Mouse (Mus musculus): ENCODE data around the gene Akr1cl. TPM values are rescaled to one million over a fixed set of nuclear protein-coding genes. Genes with fewer than 3 reads are reported as not detected.

The Akr1cl gene
- polyA plus RNA-seq, 1 experiment = not detected

DNA sequence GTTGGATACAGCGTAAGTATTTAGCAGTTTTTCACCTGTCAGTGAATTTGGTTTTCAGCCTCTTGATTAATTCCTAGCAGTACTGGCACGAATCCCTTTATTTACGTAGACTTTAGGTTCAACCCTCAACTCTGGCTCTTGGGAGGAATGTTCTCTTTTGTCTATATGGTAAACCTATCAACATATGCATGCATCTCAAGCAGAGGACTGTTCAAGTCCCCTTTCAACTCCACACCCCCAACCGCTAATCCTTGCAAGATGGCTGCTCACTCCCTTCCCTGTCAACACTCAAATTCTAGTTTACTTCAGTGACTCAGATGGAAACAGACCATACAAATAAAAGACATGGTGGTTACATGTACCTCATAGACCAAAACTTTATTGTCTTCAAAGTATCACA, 19.8 kb downstream of the Akr1cl start:
- Histone ChIP-seq H3K4me3 (ENCODE audit: insufficient read depth, low read depth, low read length) (no peak overlapping the region), H3K4me1 (ENCODE audit: control insufficient read depth, insufficient read depth, low read length) (no peaks in the 10 kb centered on the region), H3K27ac (ENCODE audit: insufficient read depth, low read depth, low read length) (no peak overlapping the region)
- 89% methylated on average over 4 of the region's 4 CpGs for WGBS
- TF ChIP-seq CTCF (IDR thresholded peaks at IDR 0.05; ENCODE audit: insufficient read depth, low read depth, low read length) = no peak
- no peak for TF ChIP-seq POLR2A (IDR thresholded peaks at IDR 0.05; ENCODE audit: insufficient read depth, low read depth, low read length)

DNA sequence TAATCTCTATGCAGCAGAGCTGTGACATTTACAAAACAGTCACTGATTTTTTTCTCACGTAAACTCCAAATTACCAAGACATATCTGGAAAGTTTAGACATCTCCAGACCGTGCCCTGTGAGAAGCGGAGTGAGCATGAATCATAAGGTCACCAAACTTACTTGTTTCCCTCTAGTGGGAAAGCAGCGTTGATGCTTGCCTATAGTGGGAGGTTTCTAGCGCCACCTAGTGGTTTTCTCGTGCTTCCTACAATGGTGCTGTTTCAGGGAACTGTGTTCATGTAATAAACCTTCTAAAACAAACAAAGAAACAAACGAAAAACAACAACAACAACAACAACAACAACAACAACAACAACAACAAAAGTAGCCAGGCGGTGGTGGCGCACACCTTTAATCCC, 22.4 kb downstream of the Akr1cl start:
- 9% methylated on average over 9 of the region's 9 CpGs for WGBS
- H3K4me3 ChIP-seq (ENCODE audit: insufficient read depth, low read depth, low read length) = no peak overlapping the region
- H3K4me1 ChIP-seq (ENCODE audit: control insufficient read depth, insufficient read depth, low read length) = no peaks in the 10 kb centered on the region
- H3K27ac ChIP-seq (ENCODE audit: insufficient read depth, low read depth, low read length) = no peak overlapping the region
- no peak for TF ChIP-seq POLR2A (IDR thresholded peaks at IDR 0.05; ENCODE audit: insufficient read depth, low read depth, low read length)
- TF ChIP-seq CTCF (IDR thresholded peaks at IDR 0.05; ENCODE audit: insufficient read depth, low read depth, low read length) = no peak

DNA sequence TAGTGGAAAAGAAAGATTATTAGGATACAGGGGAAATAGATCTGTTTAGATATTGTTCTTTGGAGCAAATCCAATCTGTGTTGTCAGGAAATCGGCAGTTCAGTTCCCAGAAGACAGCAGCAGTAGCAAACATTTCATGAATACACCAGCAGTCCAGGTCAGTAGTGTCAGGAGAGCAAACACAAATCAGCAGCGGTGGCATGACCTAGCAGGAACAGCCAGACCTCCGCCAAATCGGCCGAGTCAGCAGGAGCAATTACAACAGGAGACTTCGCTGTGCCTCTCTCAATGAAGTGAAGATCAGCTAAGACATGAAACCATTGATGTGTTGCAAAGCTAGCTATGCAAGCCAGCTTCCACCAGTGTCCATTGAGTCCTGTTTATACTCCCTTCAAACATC, 27.0 kb downstream of the Akr1cl start:
- Histone ChIP-seq H3K4me3 (ENCODE audit: insufficient read depth, low read depth, low read length) (no peak overlapping the region), H3K4me1 (ENCODE audit: control insufficient read depth, insufficient read depth, low read length) (no peaks in the 10 kb centered on the region; the same call in 1 of the 2 replicates), H3K27ac (ENCODE audit: insufficient read depth, low read depth, low read length) (no peak overlapping the region)
- 93% methylated on average over 6 of the region's 6 CpGs for WGBS
- TF ChIP-seq POLR2A (IDR thresholded peaks at IDR 0.05; ENCODE audit: insufficient read depth, low read depth, low read length) (no peak), CTCF (IDR thresholded peaks at IDR 0.05; ENCODE audit: insufficient read depth, low read depth, low read length) (no peak)

DNA sequence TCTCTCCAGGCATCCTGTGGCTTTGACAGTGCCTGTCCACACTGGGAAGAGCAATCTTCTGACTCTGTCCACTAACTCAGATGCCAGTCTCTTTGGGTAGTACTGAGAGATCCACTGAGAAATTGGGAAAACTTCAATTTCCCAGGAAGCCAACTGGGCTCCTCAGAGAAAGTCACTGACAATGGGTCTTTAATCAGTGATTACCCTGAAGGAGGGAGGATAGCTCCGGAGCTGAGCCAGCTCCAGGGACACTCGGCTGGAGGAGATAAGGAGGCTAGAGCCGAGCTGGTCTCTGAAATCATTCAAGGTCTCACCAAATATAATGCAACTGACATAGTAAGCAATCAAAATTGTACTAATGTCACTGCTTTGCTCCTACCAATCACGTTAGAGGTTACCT, 28.0 kb downstream of the Akr1cl start:
- Histone ChIP-seq H3K4me3 (ENCODE audit: insufficient read depth, low read depth, low read length) (no peak overlapping the region), H3K27ac (ENCODE audit: insufficient read depth, low read depth, low read length) (no peak overlapping the region), H3K4me1 (ENCODE audit: control insufficient read depth, insufficient read depth, low read length) (no peaks in the 10 kb centered on the region; the same call in 1 of the 2 replicates)
- TF ChIP-seq POLR2A (IDR thresholded peaks at IDR 0.05; ENCODE audit: insufficient read depth, low read depth, low read length) (no peak), CTCF (IDR thresholded peaks at IDR 0.05; ENCODE audit: insufficient read depth, low read depth, low read length) (no peak)
- WGBS = 86% methylated on average over 4 of the region's 4 CpGs

DNA sequence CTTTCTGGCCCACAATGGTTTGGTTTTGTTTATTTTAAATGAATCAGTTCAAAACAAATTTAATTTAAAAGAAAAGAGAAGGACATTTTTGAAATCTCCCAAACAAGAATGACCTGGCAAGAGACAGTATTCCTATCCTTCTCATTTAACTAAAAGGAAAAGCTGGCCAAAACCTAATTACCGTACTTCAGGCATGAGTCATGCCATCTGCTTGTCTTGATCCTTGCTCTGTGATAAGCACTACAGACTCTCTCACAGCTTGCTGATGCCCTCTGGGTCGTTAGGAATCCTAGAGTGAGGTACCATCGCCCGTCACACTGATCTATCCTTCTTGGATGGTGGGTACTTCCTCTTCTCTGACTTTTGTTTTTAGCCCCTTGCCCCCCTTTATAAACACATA, 39.4 kb downstream of the Akr1cl start:
- no peak overlapping the region for H3K27ac ChIP-seq (ENCODE audit: insufficient read depth, low read depth, low read length)
- H3K4me3 ChIP-seq (ENCODE audit: insufficient read depth, low read depth, low read length) = no peak overlapping the region
- TF ChIP-seq POLR2A (IDR thresholded peaks at IDR 0.05; ENCODE audit: insufficient read depth, low read depth, low read length) = no peak
- TF ChIP-seq CTCF (IDR thresholded peaks at IDR 0.05; ENCODE audit: insufficient read depth, low read depth, low read length) = no peak
- 58% methylated on average over 4 of the region's 4 CpGs for WGBS
- H3K4me1 ChIP-seq (ENCODE audit: control insufficient read depth, insufficient read depth, low read length) = no peaks in the 10 kb centered on the region

DNA sequence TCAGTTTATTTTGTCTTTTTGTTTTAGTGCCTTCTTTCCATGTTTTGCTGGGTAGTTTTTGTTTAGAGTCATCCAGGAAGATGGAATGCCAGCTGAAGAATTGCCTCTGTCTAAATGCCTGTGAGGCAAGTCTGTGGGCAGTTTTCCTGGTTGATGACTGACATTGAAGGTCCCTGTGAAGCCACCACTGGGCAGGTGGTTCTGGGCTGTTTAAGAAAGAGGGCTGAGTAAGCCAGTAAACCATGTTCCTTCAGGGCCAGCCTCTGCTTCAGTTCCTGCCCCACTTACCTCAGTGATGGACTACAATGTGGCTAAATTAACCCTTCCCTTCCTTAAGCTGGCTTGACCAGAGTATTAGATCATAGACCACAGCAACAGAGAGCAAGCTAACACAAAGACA, 44.4 kb downstream of the Akr1cl start:
- TF ChIP-seq CTCF (IDR thresholded peaks at IDR 0.05; ENCODE audit: insufficient read depth, low read depth, low read length) = no peak
- no peak for TF ChIP-seq POLR2A (IDR thresholded peaks at IDR 0.05; ENCODE audit: insufficient read depth, low read depth, low read length)
- H3K4me3 ChIP-seq (ENCODE audit: insufficient read depth, low read depth, low read length) = no peak overlapping the region
- no peaks in the 10 kb centered on the region for H3K4me1 ChIP-seq (ENCODE audit: control insufficient read depth, insufficient read depth, low read length)
- no peak overlapping the region for H3K27ac ChIP-seq (ENCODE audit: insufficient read depth, low read depth, low read length)

DNA sequence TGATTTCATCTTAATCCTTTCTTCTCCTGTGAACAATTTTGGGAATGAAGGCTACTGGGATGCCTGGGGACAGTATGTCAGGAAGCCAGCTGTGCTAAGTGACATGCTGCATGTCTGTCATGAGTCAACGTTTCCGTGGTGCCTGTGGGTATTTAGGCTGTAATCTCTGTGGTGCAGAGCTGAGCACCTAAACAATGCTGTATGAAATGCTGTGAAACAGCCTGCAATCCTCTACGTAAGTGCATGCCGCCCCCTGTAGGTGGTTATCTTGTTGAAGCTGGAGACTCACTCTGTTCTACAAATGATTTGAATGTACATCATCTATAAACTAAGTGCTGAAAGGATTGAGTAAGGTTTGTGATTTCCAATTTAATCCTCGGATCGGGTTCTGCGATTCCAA, 46.4 kb downstream of the Akr1cl start:
- WGBS = 38% methylated on average over 7 of the region's 7 CpGs
- Histone ChIP-seq H3K4me1 (ENCODE audit: control insufficient read depth, insufficient read depth, low read length) (peaks cover 2% of the 10 kb centered on the region), H3K4me3 (ENCODE audit: insufficient read depth, low read depth, low read length) (no peak overlapping the region), H3K27ac (ENCODE audit: insufficient read depth, low read depth, low read length) (no peak overlapping the region)
- TF ChIP-seq CTCF (IDR thresholded peaks at IDR 0.05; ENCODE audit: insufficient read depth, low read depth, low read length) (no peak), POLR2A (IDR thresholded peaks at IDR 0.05; ENCODE audit: insufficient read depth, low read depth, low read length) (no peak)

DNA sequence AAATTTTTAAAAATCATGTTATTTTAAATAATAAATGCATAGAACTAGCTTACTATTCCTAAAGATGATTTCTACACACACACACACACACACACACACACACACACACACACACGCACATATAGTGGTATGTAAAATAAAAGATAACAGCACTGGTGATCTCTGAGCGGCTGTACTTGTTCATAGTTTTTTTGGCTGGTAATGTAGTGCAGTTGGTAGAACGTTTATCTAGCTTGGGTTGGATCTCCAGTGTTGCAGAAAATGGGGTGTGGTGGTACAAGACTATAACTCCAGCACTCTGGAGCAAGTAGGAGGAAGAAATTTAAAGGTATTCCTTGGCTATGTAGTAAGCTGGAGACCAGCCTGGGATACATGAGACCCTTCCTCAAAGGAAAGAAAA, 49.3 kb downstream of the Akr1cl start:
- peaks cover 5% of the 10 kb centered on the region for H3K4me1 ChIP-seq (ENCODE audit: control insufficient read depth, insufficient read depth, low read length)
- no peak overlapping the region for H3K27ac ChIP-seq (ENCODE audit: insufficient read depth, low read depth, low read length)
- no peak overlapping the region for H3K4me3 ChIP-seq (ENCODE audit: insufficient read depth, low read depth, low read length)
- WGBS = 89% methylated on average over 3 of the region's 3 CpGs
- TF ChIP-seq CTCF (IDR thresholded peaks at IDR 0.05; ENCODE audit: insufficient read depth, low read depth, low read length) (no peak), POLR2A (IDR thresholded peaks at IDR 0.05; ENCODE audit: insufficient read depth, low read depth, low read length) (no peak)

DNA sequence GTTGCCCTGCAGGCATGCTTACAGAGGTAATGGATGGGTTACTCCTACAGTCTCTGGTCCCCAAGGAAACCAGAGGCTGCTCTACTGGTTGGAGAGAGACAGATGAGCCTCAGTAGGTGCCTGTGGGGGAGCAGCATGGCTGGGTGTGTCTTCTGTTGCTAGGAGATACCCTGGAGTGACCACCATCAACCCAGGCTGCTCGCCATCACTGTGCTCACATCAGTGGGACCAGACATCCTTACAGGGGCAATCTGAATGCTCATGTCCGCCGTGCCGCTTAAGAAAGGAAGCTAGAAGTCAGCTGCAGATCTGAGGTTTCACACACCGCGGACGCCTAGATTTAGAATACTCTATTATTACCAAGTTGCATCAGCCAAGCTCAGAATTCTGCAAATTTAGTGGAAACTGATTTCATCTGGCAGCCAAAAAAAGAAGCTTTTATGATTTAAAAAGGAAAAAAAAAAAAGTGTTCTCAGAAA, 54.2 kb downstream of the Akr1cl start:
- Histone ChIP-seq H3K27ac (ENCODE audit: insufficient read depth, low read depth, low read length) (no peak overlapping the region), H3K4me3 (ENCODE audit: insufficient read depth, low read depth, low read length) (no peak overlapping the region), H3K4me1 (ENCODE audit: control insufficient read depth, insufficient read depth, low read length) (peaks cover 5% of the 10 kb centered on the region)
- WGBS = 34% methylated on average over 7 of the region's 7 CpGs
- TF ChIP-seq POLR2A (IDR thresholded peaks at IDR 0.05; ENCODE audit: insufficient read depth, low read depth, low read length) = no peak

DNA sequence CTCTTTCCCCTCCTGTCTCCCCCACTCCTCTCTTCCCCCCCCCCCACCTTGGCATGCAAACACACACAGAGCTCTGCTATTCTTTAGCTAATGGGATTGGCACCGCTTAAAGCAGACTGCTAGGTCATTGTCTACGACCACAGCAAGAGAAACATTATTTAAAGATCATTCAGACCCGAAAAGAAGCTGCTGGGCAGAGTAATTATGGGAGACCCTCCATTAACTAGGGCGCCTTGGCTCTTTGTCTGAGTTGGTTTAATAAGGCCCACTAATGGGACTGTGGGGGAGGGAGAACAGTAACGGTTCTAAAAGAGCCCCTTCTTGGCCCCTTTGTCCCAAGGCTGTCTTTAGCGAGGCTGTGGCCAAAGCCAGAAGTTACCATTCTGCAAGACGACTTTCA, 57.2 kb downstream of the Akr1cl start:
- 40% methylated on average over 7 of the region's 7 CpGs for WGBS

More for the DNA sequence above, 57.2 kb downstream of the Akr1cl start:
- no peak for TF ChIP-seq CTCF (IDR thresholded peaks at IDR 0.05; ENCODE audit: insufficient read depth, low read depth, low read length)
- no peak for TF ChIP-seq POLR2A (IDR thresholded peaks at IDR 0.05; ENCODE audit: insufficient read depth, low read depth, low read length)
- Histone ChIP-seq H3K4me3 (ENCODE audit: insufficient read depth, low read depth, low read length) (no peak overlapping the region), H3K27ac (ENCODE audit: insufficient read depth, low read depth, low read length) (no peak overlapping the region), H3K4me1 (ENCODE audit: control insufficient read depth, insufficient read depth, low read length) (peaks cover 3% of the 10 kb centered on the region)
